In the genomic region with DNA sequence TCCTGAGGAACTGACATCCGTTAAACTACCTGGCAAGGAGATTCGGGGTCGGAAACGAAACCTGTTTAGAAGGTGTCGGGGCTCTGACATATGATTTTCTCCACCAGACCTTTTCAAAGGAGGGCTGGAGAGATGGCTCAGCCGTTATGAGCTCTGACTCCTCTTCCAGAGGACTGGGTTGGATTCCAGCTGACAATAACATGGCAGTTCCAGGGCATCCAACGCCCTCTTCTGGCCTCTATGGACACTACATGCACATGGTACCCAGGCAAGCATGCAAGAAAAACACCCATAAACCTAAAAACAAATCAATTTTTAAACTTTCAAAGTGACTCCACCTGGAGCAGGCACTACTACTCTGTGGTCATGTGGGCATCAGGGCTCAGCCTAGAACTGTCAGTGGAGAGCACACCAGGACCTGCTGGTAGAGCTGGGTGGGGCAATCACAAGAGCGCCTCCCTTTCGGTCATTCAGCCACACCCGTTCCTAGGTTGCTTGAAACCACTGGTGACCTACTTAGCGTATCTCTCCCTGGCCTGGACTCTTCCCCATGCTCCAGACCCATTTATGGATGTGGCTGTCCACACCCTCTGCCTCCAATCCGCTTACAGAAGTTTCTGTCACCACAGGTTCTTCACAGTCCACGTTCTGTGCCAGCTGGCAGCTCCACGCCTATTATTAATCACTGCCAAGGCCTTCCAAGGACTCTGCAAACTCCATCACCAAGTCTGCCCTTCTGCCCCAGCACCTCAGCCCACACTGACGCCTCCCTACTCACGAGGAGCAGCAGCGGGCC, we compare ENCODE assay signal across 8 mouse cellular contexts. TPM values are rescaled to one million over a fixed set of nuclear protein-coding genes. Genes with fewer than 3 reads are reported as not detected.
A peak's percentile ranks its signal among the peaks of the same experiment; 100 is the strongest.
DNase-seq lines count a peak whose midpoint lies in the region; ATAC-seq and TF ChIP-seq lines count a peak whose summit lies in the region.

No protein-coding gene starts in this region.

- no peak for TF ChIP-seq POLR2A in bone marrow macrophage, adult 2 months (IDR thresholded peaks at IDR 0.05; ENCODE audit: borderline replicate concordance, low read depth, low read length)

- no peaks in the 10 kb centered on the region for H3K27me3 ChIP-seq in heart, embryonic 13.5 days (replicated peaks)
- H3K27me3 ChIP-seq in liver, embryonic 13.5 days, result no peaks in the 10 kb centered on the region
- no peaks in the 10 kb centered on the region for H3K27me3 ChIP-seq in stomach, embryonic 16.5 days (ENCODE audit: control insufficient read depth, insufficient read depth, low read length)
- H3K27me3 ChIP-seq in midbrain, embryonic 11.5 days (ENCODE audit: control insufficient read depth, insufficient read depth, low read length), result no peaks in the 10 kb centered on the region

- TF ChIP-seq CTCF in layer of hippocampus, adult 2 months (conservative IDR thresholded peaks at IDR 0.05), result peak; percentile 66
- TF ChIP-seq CTCF in bone marrow macrophage, adult 2 months (IDR thresholded peaks at IDR 0.05; ENCODE audit: low read depth, low read length), result peak; percentile 25; the same call in 1 of the 2 replicates

- no peak for DNase-seq in layer of hippocampus, adult 2 months (ENCODE audit: low spot score in 2 of 2)
- no peak for DNase-seq in layer of hippocampus, postnatal 36 days
- DNase-seq in liver, embryonic 13.5 days, result peak; percentile 52
- DNase-seq in midbrain, embryonic 11.5 days (ENCODE audit: low spot score, missing footprints), result no peak
- DNase-seq in left cerebral cortex, postnatal 14 days (ENCODE audit: low spot score in 2 of 2), result no peak

- peaks cover 8% of the 10 kb centered on the region for H3K36me3 ChIP-seq in heart, embryonic 13.5 days
- peaks cover 35% of the 10 kb centered on the region for H3K36me3 ChIP-seq in liver, embryonic 13.5 days
- no peaks in the 10 kb centered on the region for H3K36me3 ChIP-seq in stomach, embryonic 16.5 days (ENCODE audit: control insufficient read depth, insufficient read depth, low read length)
- H3K36me3 ChIP-seq in midbrain, embryonic 11.5 days (ENCODE audit: control insufficient read depth, insufficient read depth, low read length), result 0 out of 2 replicates have a peak, but pooled peaks cover 2% of the 10 kb centered on the region

- no peaks in the 10 kb centered on the region; the same call in 1 of the 2 replicates for H3K9me3 ChIP-seq in heart, embryonic 13.5 days
- peaks cover 6% of the 10 kb centered on the region; the same call in 1 of the 2 replicates for H3K9me3 ChIP-seq in liver, embryonic 13.5 days (replicated peaks)
- no peaks in the 10 kb centered on the region for H3K9me3 ChIP-seq in stomach, embryonic 16.5 days (replicated peaks; ENCODE audit: control insufficient read depth, low read length)
- no peaks in the 10 kb centered on the region for H3K9me3 ChIP-seq in midbrain, embryonic 11.5 days (ENCODE audit: control insufficient read depth, low read length)

- no peak overlapping the region for H3K27ac ChIP-seq in layer of hippocampus, adult 2 months
- H3K27ac ChIP-seq in bone marrow macrophage, adult 2 months (ENCODE audit: insufficient read depth, low read depth, low read length), result no peak overlapping the region
- H3K27ac ChIP-seq in heart, embryonic 13.5 days (replicated peaks), result peak overlapping the region; percentile 74
- peak overlapping the region; percentile 91 for H3K27ac ChIP-seq in liver, embryonic 13.5 days
- H3K27ac ChIP-seq in stomach, embryonic 16.5 days (ENCODE audit: low read length), result peak overlapping the region; percentile 59
- no peak overlapping the region for H3K27ac ChIP-seq in midbrain, embryonic 11.5 days (ENCODE audit: low read depth, low read length)

- H3K9ac ChIP-seq in heart, embryonic 13.5 days, result peak overlapping the region; percentile 60
- peak overlapping the region; percentile 28 for H3K9ac ChIP-seq in liver, embryonic 13.5 days
- H3K9ac ChIP-seq in stomach, embryonic 16.5 days (ENCODE audit: low read length), result no peak overlapping the region
- no peak overlapping the region for H3K9ac ChIP-seq in midbrain, embryonic 11.5 days (ENCODE audit: low read length)

- intact Hi-C loops in left cerebral cortex, postnatal 14 days (cut with DNase I), result no loop called here

- no peak overlapping the region for H3K4me3 ChIP-seq in layer of hippocampus, adult 2 months
- no peak overlapping the region for H3K4me3 ChIP-seq in bone marrow macrophage, adult 2 months (ENCODE audit: insufficient read depth, low read length)
- no peak overlapping the region for H3K4me3 ChIP-seq in heart, embryonic 13.5 days
- no peak overlapping the region; the same call in 1 of the 2 replicates for H3K4me3 ChIP-seq in liver, embryonic 13.5 days (replicated peaks)
- H3K4me3 ChIP-seq in stomach, embryonic 16.5 days (replicated peaks; ENCODE audit: low read length), result no peak overlapping the region
- no peak overlapping the region for H3K4me3 ChIP-seq in midbrain, embryonic 11.5 days (ENCODE audit: low read depth, low read length)

- 53% methylated on average over 17 of the region's 17 CpGs for WGBS in heart, embryonic 13.5 days
- WGBS in liver, embryonic 13.5 days (ENCODE audit: insufficient replicate concordance), result 61% methylated on average over 17 of the region's 17 CpGs
- WGBS in stomach, embryonic 16.5 days, result 60% methylated on average over 17 of the region's 17 CpGs
- 91% methylated on average over 17 of the region's 17 CpGs for WGBS in midbrain, embryonic 11.5 days

- peak; percentile 43; the same call in 1 of the 2 replicates for ATAC-seq in heart, embryonic 13.5 days (ENCODE audit: extremely low read depth, insufficient number of reproducible peaks, low FRiP score, low TSS enrichment)
- ATAC-seq in liver, embryonic 13.5 days (ENCODE audit: low read depth), result peak; percentile 49
- ATAC-seq in stomach, embryonic 16.5 days (ENCODE audit: insufficient read depth, low FRiP score), result peak; percentile 59
- no peak for ATAC-seq in midbrain, embryonic 11.5 days (ENCODE audit: low FRiP score)

- peaks cover 32% of the 10 kb centered on the region for H3K4me1 ChIP-seq in bone marrow macrophage, adult 2 months (ENCODE audit: control insufficient read depth, insufficient read depth, low read length)
- peaks cover 99% of the 10 kb centered on the region for H3K4me1 ChIP-seq in heart, embryonic 13.5 days
- peaks cover 100% of the 10 kb centered on the region for H3K4me1 ChIP-seq in liver, embryonic 13.5 days (replicated peaks)
- H3K4me1 ChIP-seq in stomach, embryonic 16.5 days (ENCODE audit: control insufficient read depth, insufficient read depth, low read length), result peaks cover 77% of the 10 kb centered on the region
- peaks cover 3% of the 10 kb centered on the region; the same call in 1 of the 2 replicates for H3K4me1 ChIP-seq in midbrain, embryonic 11.5 days (ENCODE audit: control insufficient read depth, insufficient read depth, low read length)

- no peak overlapping the region for H3K4me2 ChIP-seq in heart, embryonic 13.5 days
- H3K4me2 ChIP-seq in liver, embryonic 13.5 days, result peak overlapping the region; percentile 19
- H3K4me2 ChIP-seq in stomach, embryonic 16.5 days (ENCODE audit: low read depth, low read length), result no peak overlapping the region
- H3K4me2 ChIP-seq in midbrain, embryonic 11.5 days, result no peak overlapping the region

RNA-seq across cellular contexts. Expression of a gene that starts 18.3 kb away (rescaled TPM):
- 10 to 100 TPM; 66.0 to 68.1 TPM for total RNA-seq in layer of hippocampus, adult 2 months (2021)
- total RNA-seq in layer of hippocampus, postnatal 36 days (2021), result 10 to 100 TPM; 57.3 to 62.1 TPM
- 97.7 and 101 TPM in 2 replicates for polyA plus RNA-seq in bone marrow macrophage, adult 2 months (2012; ENCODE audit: insufficient read depth, insufficient read length, missing spikeins)
- polyA plus RNA-seq in heart, embryonic 13.5 days (2015; fragmentation: Nextera tagmentation; extraction: Ambion mirVana), result 29.7 and 30.8 TPM in 2 replicates
- polyA plus RNA-seq in liver, embryonic 13.5 days (2015; fragmentation: Nextera tagmentation; extraction: Ambion mirVana), result 30.6 and 36.0 TPM in 2 replicates
- 33.2 and 33.6 TPM in 2 replicates for polyA plus RNA-seq in stomach, embryonic 16.5 days (2015; fragmentation: Nextera tagmentation; extraction: Ambion mirVana)
- polyA plus RNA-seq in midbrain, embryonic 11.5 days (2014; fragmentation: Nextera tagmentation; extraction: Ambion mirVana), result 40.4 and 43.5 TPM in 2 replicates
- total RNA-seq in left cerebral cortex, postnatal 14 days (2021), result 10 to 100 TPM; 49.5 to 50.0 TPM

Comparison
In these comparisons a context has a peak if more than half of its experiments do, and no peak if none do; other contexts are left out.
1. H3K27ac ChIP-seq: peak in heart, embryonic 13.5 days (single experiment), liver, embryonic 13.5 days (single experiment) and stomach, embryonic 16.5 days (single experiment); none in layer of hippocampus, adult 2 months (single experiment), bone marrow macrophage, adult 2 months (single experiment) and midbrain, embryonic 11.5 days (single experiment).
2. H3K9ac ChIP-seq: peak in heart, embryonic 13.5 days (single experiment) and liver, embryonic 13.5 days (single experiment); none in stomach, embryonic 16.5 days (single experiment) and midbrain, embryonic 11.5 days (single experiment).